Mouse (Mus musculus) cortical plate, adult 2 months (tissue): Measurements from ENCODE around the gene Sphk2. TPM values are rescaled to one million over a fixed set of nuclear protein-coding genes. Genes with fewer than 3 reads are reported as not detected.

ENCODE experiments used
- H3K27ac ChIP-seq: fragments of 200-500 bp; 2 replicates; pipeline ENCODE4 v1.5.1; 2012; ENCODE audit warnings: low read length, control low read depth, inconsistent platforms; ENCODE audit not compliant: insufficient read depth
- H3K4me1 ChIP-seq: fragments of 200-500 bp; 2 replicates; pipeline ENCODE4 v1.6.1; 2011; ENCODE audit warnings: low read length; ENCODE audit not compliant: control insufficient read depth, insufficient read depth
- H3K4me3 ChIP-seq: fragments of 200-500 bp; 2 replicates; pipeline ENCODE4 v1.5.1; 2011; ENCODE audit warnings: mild to moderate bottlenecking, low read length, control low read depth; ENCODE audit not compliant: insufficient read depth
- CTCF ChIP-seq: fragments of 200-500 bp; IDR thresholded peaks from 2 replicates; pipeline ENCODE4 v1.5.1; 2011; ENCODE audit warnings: mild to moderate bottlenecking, control low read depth, low read length; ENCODE audit not compliant: insufficient read depth; ENCODE audit errors: extremely low read depth
- POLR2A ChIP-seq: fragments of 200-500 bp; IDR thresholded peaks from 2 replicates; pipeline ENCODE4 v1.6.1; 2011; ENCODE audit warnings: mild to moderate bottlenecking, low read length, control low read depth; ENCODE audit not compliant: insufficient read depth; ENCODE audit errors: extremely low read depth
- polyA plus RNA-seq: library from polyadenylated mRNA; depleted of rRNA; stranded (reverse); fragments of >200 nt; gene quantifications from 2 replicates; pipeline ENCODE4 v1.2.3, GENCODE M21; 2012

The Sphk2 gene
- polyA plus RNA-seq, 1 experiment, result 22.5 TPM

DNA sequence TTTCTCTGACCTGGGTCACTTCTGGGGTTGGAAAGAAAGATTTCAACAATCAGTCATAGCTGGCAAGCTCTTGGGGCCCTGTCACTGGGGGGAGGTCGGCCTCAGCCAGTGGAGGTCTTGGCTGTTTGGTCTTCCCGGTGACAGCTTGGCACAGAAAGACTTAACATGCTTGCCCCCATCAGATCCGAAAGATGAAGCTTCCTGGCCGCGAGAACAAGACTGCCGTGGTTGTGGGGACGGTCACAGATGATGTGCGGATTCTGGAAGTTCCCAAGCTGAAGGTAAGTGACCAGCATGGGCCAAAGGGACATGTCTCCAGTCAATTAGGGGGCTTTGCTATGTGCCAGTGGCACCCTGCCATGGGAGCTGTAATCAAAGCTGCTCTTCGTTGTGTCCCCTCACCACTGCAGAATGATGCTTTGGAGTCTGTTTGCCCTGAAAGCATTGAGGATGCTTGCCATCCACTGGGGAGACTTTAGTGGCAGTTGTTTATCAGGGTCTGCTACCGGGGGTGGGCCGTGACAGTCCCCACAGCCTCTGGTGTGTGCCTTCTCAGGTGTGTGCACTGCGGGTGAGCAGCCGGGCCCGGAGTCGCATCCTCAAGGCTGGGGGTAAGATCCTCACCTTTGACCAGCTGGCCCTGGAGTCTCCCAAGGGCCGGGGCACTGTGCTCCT is 2.1 kb upstream of the Sphk2 start:
- Histone ChIP-seq H3K27ac (no peak overlapping the region), H3K4me3 (no peak overlapping the region), H3K4me1 (peaks cover 5% of the 10 kb centered on the region; the same call in 1 of the 2 replicates)
- TF ChIP-seq POLR2A, result no peak
- TF ChIP-seq CTCF, result no peak

DNA sequence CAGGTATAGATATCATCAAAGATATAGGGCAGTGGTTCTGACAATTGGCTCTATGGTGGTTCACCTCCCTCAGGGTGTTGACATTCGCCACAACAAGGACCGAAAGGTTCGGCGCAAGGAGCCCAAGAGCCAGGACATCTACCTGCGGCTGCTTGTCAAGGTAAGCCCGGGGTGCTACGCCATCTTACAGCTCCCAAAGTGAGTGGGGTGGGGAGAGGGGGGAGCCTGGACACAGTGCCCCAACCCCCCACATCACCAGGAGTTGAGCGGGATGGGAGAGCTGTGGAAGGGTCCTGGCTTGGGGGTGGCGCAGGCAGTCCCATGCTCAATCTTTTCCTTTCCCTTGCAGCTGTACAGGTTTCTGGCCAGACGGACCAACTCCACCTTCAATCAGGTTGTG is 1.4 kb upstream of the Sphk2 start:
- peaks cover 5% of the 10 kb centered on the region; the same call in 1 of the 2 replicates for H3K4me1 ChIP-seq
- H3K4me3 ChIP-seq, result peak overlapping the region; percentile 82; the same call in 1 of the 2 replicates
- no peak overlapping the region for H3K27ac ChIP-seq
- TF ChIP-seq CTCF (no peak), POLR2A (no peak)

DNA sequence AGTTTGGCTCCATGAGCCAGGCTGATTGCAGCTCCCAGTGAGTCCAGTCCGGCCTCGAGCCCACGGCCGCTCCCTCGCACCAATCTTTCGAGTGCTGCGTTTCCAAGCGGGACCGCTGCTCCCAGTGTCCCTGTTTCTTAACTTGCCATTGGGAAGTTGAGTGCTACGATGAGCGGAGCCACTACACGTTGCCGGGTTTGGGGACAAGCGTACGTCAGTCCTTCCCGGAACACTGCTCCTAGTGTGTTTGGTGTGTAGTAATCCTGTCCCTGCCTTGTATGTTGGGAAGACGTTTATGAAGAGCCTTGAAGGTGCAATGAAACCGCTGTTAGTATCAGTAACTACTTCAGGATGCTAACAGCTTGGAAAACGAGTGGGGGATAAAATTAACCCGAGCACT is 529 bp upstream of the Sphk2 start:
- TF ChIP-seq POLR2A (no peak), CTCF (no peak)
- Histone ChIP-seq H3K4me3 (peak overlapping the region; percentile 82), H3K4me1 (peaks cover 5% of the 10 kb centered on the region; the same call in 1 of the 2 replicates), H3K27ac (peak overlapping the region; percentile 9)

DNA sequence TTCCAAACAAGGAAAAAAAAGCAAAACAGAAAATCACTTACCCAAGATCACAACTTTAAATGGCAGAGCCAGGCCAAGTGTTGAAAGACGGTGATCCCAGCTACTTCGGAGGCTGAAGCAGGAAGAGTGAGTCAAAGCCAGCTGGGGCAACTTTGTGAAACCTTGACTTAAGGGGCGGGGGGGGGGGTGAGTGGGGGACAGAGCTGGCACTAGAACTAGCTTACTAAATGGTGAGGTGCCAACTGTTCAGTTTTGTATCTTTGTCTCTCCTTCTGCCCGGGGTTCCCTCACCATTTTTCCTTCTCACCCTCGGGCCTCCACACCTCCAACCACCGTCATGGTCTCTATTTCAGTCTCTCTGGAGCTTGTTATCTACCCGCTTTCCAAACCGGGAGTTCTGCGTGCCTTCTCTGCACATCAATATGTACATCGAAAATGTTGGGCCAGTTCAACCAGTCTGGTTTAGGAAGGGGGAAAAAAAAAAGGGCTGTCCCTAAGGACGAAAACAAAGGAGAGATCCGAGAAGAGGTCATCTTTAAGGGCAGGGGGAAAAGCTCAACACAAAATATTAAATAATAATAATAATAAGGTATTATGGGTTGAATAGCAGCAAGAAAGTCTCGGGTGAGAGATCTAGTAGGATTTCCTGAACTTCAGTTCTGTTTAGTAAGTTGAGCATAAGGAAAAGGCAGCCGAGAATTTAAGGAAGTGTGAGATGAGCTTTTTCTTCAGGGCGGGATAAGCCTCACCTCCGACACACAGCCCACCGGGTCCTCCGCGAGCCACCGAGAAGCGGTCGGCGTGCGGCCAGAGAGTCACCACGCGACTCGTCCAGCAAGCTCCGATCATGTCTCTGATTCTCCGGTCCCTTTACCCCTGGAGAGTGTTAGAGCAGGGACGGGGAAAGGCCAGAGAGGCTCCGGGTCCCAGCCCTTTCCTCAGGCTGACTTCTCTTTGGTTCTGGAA is 567 bp downstream of the Sphk2 start:
- peak overlapping the region; percentile 61 for H3K27ac ChIP-seq
- peaks cover 5% of the 10 kb centered on the region; the same call in 1 of the 2 replicates for H3K4me1 ChIP-seq
- TF ChIP-seq POLR2A (no peak), CTCF (no peak)
- peak overlapping the region; percentile 82 for H3K4me3 ChIP-seq

DNA sequence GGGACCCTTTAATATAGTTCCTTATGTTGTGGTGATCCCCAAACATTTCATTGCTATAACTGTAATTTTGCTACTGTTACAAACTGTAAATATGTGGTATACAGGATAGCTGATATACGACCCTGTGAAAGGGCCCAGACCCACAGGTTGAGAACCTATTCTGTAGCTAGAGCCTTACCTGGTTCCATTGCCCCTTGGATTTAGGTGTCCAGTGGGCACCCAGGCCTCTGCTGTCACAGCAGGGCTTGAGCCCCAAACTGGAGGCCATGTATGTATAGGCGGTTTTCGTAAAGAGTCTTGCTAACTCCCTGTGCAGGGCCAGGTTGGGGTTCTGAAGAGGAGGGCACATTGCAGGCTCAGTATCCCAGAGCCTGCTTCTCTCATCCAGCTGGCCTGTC is 1.3 kb downstream of the Sphk2 start:
- Histone ChIP-seq H3K4me3 (no peak overlapping the region), H3K4me1 (peaks cover 5% of the 10 kb centered on the region; the same call in 1 of the 2 replicates), H3K27ac (no peak overlapping the region)
- no peak for TF ChIP-seq POLR2A
- no peak for TF ChIP-seq CTCF

DNA sequence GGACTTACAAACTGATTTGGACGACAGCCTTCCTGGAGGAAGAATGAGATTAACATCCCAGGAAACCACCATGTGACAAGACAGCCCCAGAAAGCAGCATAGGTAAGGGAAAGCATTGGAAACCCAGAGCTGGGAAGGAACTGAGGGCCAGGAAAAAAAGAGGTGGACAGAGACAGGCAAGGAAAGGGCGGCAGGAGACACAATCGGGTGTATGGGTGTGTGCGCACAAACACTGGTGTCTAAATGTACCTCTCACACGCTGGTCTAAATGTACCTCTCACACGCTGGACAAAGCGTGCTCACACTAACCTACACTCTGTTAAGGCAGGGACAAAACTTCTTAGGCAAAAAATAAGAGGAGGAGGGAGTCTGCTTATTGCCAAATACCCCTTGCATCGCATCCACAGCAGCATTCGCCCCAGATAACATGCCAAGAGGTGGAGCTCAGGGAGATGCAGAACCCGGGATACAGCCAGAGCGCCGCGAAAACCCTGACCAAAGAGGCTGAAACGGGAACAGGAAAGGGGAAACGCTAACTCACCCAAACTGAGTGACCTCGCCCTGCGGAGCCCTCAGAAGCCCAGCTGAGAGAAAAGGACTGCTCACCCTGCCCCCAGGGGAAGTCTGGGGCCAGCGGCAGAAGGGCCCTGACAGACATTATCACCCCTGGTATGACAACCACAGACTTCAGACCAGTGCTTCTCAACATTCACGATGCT is 1.9 kb downstream of the Sphk2 start:
- TF ChIP-seq CTCF, result no peak
- TF ChIP-seq POLR2A, result no peak
- H3K4me1 ChIP-seq, result peaks cover 5% of the 10 kb centered on the region; the same call in 1 of the 2 replicates
- H3K4me3 ChIP-seq, result peak overlapping the region; percentile 47; the same call in 1 of the 2 replicates
- H3K27ac ChIP-seq, result no peak overlapping the region; the same call in 1 of the 2 replicates

DNA sequence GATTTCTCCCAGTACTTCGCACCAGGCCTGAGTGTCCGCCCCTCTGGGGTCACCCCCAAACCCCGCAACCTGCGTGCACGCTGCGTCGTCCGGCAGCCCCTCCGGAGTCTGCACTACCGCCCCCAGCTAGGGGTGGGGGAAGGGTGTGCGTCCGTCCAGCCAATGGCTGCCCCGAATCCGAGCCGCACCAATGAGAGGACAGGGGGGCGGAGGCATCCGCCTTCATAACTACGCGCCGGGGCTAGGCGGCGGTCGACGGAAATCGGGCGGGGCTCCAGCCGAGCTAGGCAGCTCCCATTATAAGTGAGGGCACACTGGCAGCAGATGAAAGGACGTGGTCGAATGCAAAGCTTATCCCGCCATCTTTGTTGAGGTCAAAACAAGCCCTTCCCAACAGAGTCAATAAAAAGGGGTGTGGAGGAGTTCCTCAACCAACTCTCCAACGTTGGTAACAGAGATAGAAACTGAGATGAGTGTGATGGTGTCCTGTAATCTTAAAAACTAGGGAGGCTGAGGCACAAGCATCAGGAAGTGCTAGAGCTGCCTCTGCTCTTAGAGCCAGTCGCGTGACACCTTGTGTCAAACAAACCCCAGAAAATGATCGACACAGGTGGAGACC is 2.6 kb downstream of the Sphk2 start, which contains the start of gene Rpl18:
TSS of gene Rpl18 (plus strand) at position 368 of the 619 bp plus-strand sequence.
- TF ChIP-seq POLR2A (no peak; the same call in 1 of the 2 replicates), CTCF (no peak)
- peak within 1 kb of the TSS; percentile 47 for H3K4me3 ChIP-seq
- peaks cover 5% of the 10 kb centered on the region; the same call in 1 of the 2 replicates for H3K4me1 ChIP-seq
- H3K27ac ChIP-seq, result peak within 1 kb of the TSS; percentile 16; the same call in 1 of the 2 replicates

DNA sequence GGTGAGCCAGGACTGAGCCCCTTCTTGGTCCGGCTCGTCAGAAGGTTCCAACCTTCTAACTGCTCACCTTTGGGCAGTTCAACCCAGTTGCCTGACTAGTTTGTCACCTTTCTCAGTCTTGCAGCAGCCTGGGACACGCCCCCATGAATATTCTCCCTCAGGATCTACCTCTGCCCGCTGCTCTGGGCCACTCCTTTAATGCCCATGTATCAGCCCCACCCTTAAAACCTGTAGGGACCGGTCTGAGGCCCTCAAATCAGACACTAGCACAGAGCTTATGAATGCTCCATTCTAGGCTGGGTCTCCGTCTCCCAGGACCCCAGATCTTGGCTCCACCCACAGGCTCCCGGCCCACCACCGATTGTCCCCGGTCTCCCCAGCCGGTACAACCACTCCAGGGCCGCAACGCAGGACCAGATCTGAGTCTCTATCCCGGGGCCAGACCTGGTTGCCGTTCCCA is 3.1 kb downstream of the Sphk2 start:
- TF ChIP-seq CTCF, result no peak
- TF ChIP-seq POLR2A, result no peak
- Histone ChIP-seq H3K27ac (0 out of 2 replicates have a peak overlapping the region, but pooled peaks have one; percentile 16), H3K4me3 (peak overlapping the region; percentile 47), H3K4me1 (peaks cover 6% of the 10 kb centered on the region)

DNA sequence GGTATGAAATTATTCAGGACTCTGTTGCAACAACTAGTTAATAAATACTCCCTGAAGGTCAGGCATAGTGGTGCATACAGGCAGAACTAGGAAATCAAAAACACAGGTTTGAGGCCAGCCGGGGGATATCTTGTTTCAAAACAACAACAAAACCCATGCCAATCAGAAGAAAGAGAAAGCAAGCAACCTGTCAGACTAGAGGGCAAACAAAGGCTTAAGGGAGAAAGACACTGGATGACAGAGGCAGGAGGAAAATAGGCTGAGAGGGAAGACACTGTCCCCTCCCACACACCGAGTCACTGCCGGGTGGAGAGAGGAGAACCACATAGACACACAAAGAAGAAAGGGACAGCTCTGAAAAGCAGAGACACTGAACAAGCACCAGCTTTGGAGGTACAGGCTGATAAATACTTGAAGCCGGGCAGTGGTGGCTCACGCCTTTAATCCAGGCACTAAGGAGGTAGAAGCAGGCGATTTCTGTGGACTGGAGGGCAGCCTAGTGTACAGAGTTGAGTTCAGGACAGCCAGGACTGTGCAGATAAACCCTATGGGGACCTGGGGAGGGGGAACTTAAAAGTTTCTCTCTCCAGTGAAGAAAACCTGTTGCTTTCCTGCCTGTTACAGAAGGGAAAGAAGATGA is 3.8 kb downstream of the Sphk2 start:
- peaks cover 9% of the 10 kb centered on the region for H3K4me1 ChIP-seq

More for the DNA sequence above, 3.8 kb downstream of the Sphk2 start:
- peak overlapping the region; percentile 47 for H3K4me3 ChIP-seq
- no peak overlapping the region for H3K27ac ChIP-seq
- no peak for TF ChIP-seq POLR2A
- no peak for TF ChIP-seq CTCF
